Comparison of ENCODE assay signal across 8 mouse cellular contexts in genomic region chr4:41774002-41774401, GRCm38 (mm10). TPM values are rescaled to one million over a fixed set of nuclear protein-coding genes. Genes with fewer than 3 reads are reported as not detected.
A peak's percentile ranks its signal among the peaks of the same experiment; 100 is the strongest.
DNase-seq lines count a peak whose midpoint lies in the region; ATAC-seq and TF ChIP-seq lines count a peak whose summit lies in the region.
"Not testable (repeated sequence)": the region's sequence is repeated elsewhere in the genome, so short reads cannot be mapped to it uniquely, and the experiment has no call there.

TSS of gene Ccl27a (minus strand) at chr4:41774247.

- not testable (repeated sequence) for H3K9me3 ChIP-seq in E14TG2a.4 (ENCODE audit: low read length); forebrain, postnatal 0 days (ENCODE audit: low read length); liver, embryonic 14.5 days (ENCODE audit: control insufficient read depth, low read length); neural tube, embryonic 12.5 days; stomach, embryonic 14.5 days (ENCODE audit: control insufficient read depth, low read depth, low read length)

- H3K4me3 ChIP-seq in E14TG2a.4 (replicated peaks; ENCODE audit: low read length), result peak within 1 kb of the TSS; percentile 74
- peak within 1 kb of the TSS; percentile 39 for H3K4me3 ChIP-seq in forebrain, postnatal 0 days (ENCODE audit: low read depth, low read length)
- peak within 1 kb of the TSS; percentile 48 to 70 for H3K4me3 ChIP-seq in liver, embryonic 14.5 days (ENCODE audit: insufficient read depth in 1 of 2, low read depth in 2 of 2, low read length in 2 of 2)
- peak within 1 kb of the TSS; percentile 48 for H3K4me3 ChIP-seq in neural tube, embryonic 12.5 days
- H3K4me3 ChIP-seq in stomach, embryonic 14.5 days (ENCODE audit: low read depth, low read length), result peak within 1 kb of the TSS; percentile 21; the same call in 1 of the 2 replicates

- not testable (repeated sequence) for ATAC-seq in forebrain, postnatal 0 days; liver, embryonic 14.5 days (ENCODE audit: insufficient read depth); neural tube, embryonic 12.5 days (ENCODE audit: low FRiP score, low read depth); stomach, embryonic 14.5 days (ENCODE audit: insufficient number of reproducible peaks, insufficient read depth, low FRiP score, low read depth)

- not testable (repeated sequence) for H3K27me3 ChIP-seq in E14TG2a.4 (ENCODE audit: insufficient read depth, low read length); forebrain, postnatal 0 days (ENCODE audit: insufficient read depth, low read length); liver, embryonic 14.5 days (ENCODE audit: control insufficient read depth, insufficient read depth, low read length); neural tube, embryonic 12.5 days (replicated peaks); stomach, embryonic 14.5 days (ENCODE audit: control insufficient read depth, insufficient read depth, low read length)

- peaks cover 13% of the 10 kb centered on the region for H3K4me1 ChIP-seq in E14TG2a.4 (replicated peaks; ENCODE audit: low read depth, low read length)
- H3K4me1 ChIP-seq in forebrain, postnatal 0 days (ENCODE audit: insufficient read depth); liver, embryonic 14.5 days (replicated peaks; ENCODE audit: control insufficient read depth in 2 of 2, insufficient read depth in 2 of 2, low read length in 1 of 2); neural tube, embryonic 12.5 days; stomach, embryonic 14.5 days (ENCODE audit: control insufficient read depth, insufficient read depth, low read length): not testable (repeated sequence)

- intact Hi-C loops in heart, postnatal 36 days (cut with DNase I), result loop anchor here (2.0 kb wide), 1 partner anchor 19 kb away; the partner anchor contains the start of gene Galt

- not testable (repeated sequence) for TF ChIP-seq CTCF in E14TG2a.4 (conservative IDR thresholded peaks at IDR 0.05; ENCODE audit: low read length); forebrain, postnatal 0 days (IDR thresholded peaks at IDR 0.05; ENCODE audit: low read depth); liver, embryonic 14.5 days (IDR thresholded peaks at IDR 0.05; ENCODE audit: low read depth)

- 0% methylated on average over 12 of the region's 14 CpGs for WGBS in forebrain, postnatal 0 days
- 3% methylated on average over 12 of the region's 14 CpGs for WGBS in large intestine, adult 2 months
- 5% methylated on average over 12 of the region's 14 CpGs for WGBS in liver, embryonic 14.5 days (ENCODE audit: insufficient replicate concordance)
- under 1% methylated on average over 12 of the region's 14 CpGs for WGBS in neural tube, embryonic 12.5 days
- under 1% methylated on average over 12 of the region's 14 CpGs for WGBS in stomach, embryonic 14.5 days

- H3K4me2 ChIP-seq in forebrain, postnatal 0 days (ENCODE audit: low read depth), result peak within 1 kb of the TSS; percentile 49
- H3K4me2 ChIP-seq in liver, embryonic 14.5 days (ENCODE audit: low read depth), result peak within 1 kb of the TSS; percentile 53
- H3K4me2 ChIP-seq in neural tube, embryonic 12.5 days (replicated peaks), result peak within 1 kb of the TSS; percentile 57
- peak within 1 kb of the TSS; percentile 32 for H3K4me2 ChIP-seq in stomach, embryonic 14.5 days (replicated peaks; ENCODE audit: low read depth, low read length)

- not testable (repeated sequence) for TF ChIP-seq EP300 in liver, embryonic 14.5 days (IDR thresholded peaks at IDR 0.05; ENCODE audit: low read depth)

- H3K36me3 ChIP-seq in E14TG2a.4 (ENCODE audit: insufficient read depth, low read length); forebrain, postnatal 0 days (ENCODE audit: insufficient read depth); liver, embryonic 14.5 days (replicated peaks; ENCODE audit: control insufficient read depth, insufficient read depth, low read depth); neural tube, embryonic 12.5 days; stomach, embryonic 14.5 days (ENCODE audit: control insufficient read depth, insufficient read depth, low read length): not testable (repeated sequence)

- peak; percentile 83 to 91 for DNase-seq in cerebellum, adult 18-20 months
- DNase-seq in forebrain, postnatal 0 days, result peak; percentile 89
- peak; percentile 70 to 74 for DNase-seq in heart, postnatal 36 days
- peak; percentile 48 for DNase-seq in large intestine, adult 2 months (ENCODE audit: low read depth, low spot score)
- DNase-seq in liver, embryonic 14.5 days (ENCODE audit: low read depth in 3 of 3, low spot score in 3 of 3), result peak; percentile 65 to 72 (median 66)

- peak within 1 kb of the TSS; percentile 41 for H3K9ac ChIP-seq in forebrain, postnatal 0 days
- not testable (repeated sequence) for H3K9ac ChIP-seq in liver, embryonic 14.5 days (replicated peaks); stomach, embryonic 14.5 days (replicated peaks; ENCODE audit: low read depth, low read length)
- peak within 1 kb of the TSS; percentile 45; the same call in 1 of the 2 replicates for H3K9ac ChIP-seq in neural tube, embryonic 12.5 days

- 0 out of 2 replicates have a peak within 1 kb of the TSS, but pooled peaks have one; percentile 35 for H3K27ac ChIP-seq in forebrain, postnatal 0 days (ENCODE audit: low read depth, low read length)
- H3K27ac ChIP-seq in liver, embryonic 14.5 days; neural tube, embryonic 12.5 days: not testable (repeated sequence)
- H3K27ac ChIP-seq in stomach, embryonic 14.5 days (ENCODE audit: low read length), result peak within 1 kb of the TSS; percentile 21; the same call in 1 of the 2 replicates

RNA-seq across cellular contexts. Expression of gene Ccl27a, which starts in this region (rescaled TPM):
- total RNA-seq in forebrain, postnatal 0 days (2014; rRNA removed), result 204 and 225 TPM in 2 replicates
- polyA plus RNA-seq in forebrain, postnatal 0 days (2015; fragmentation: Nextera tagmentation; extraction: Ambion mirVana), result 289 and 323 TPM in 2 replicates
- total RNA-seq in heart, postnatal 36 days (2021), result 10 to 100 TPM; 19.1 to 19.4 TPM
- 13.1 and 13.6 TPM in 2 replicates for polyA plus RNA-seq in large intestine, adult 2 months (2012; rRNA removed)
- polyA plus RNA-seq in liver, embryonic 14.5 days (2012; rRNA removed), result 9.5 and 10.8 TPM in 2 replicates
- 7.8 and 8.2 TPM in 2 replicates for polyA plus RNA-seq in liver, embryonic 14.5 days (2014; fragmentation: Nextera tagmentation; extraction: Ambion mirVana)
- polyA plus RNA-seq in neural tube, embryonic 12.5 days (2016; fragmentation: Nextera tagmentation; extraction: Ambion mirVana), result 133 and 136 TPM in 2 replicates
- 44.0 and 49.7 TPM in 2 replicates for polyA plus RNA-seq in stomach, embryonic 14.5 days (2014; fragmentation: Nextera tagmentation; extraction: Ambion mirVana)

Comparison
In these comparisons a context has a peak if more than half of its experiments do, and no peak if none do; other contexts are left out.
1. RNA of gene Ccl27a (total RNA-seq): 204 to 225 TPM in forebrain, postnatal 0 days; 19.1 to 19.4 TPM in heart, postnatal 36 days; every median in the first group is over 10 times any median in the second.
2. H3K4me3 ChIP-seq: peak in every context shown above with its lines; median percentile 74 in E14TG2a.4; 59 in liver, embryonic 14.5 days; 48 in neural tube, embryonic 12.5 days; 39 in forebrain, postnatal 0 days; 21 in stomach, embryonic 14.5 days.
3. Peak in every context shown above with its lines, with median percentiles within 50 percentile points of each other: DNase-seq and H3K4me2 ChIP-seq.